Mouse (Mus musculus): Measurements from ENCODE around the gene Fam71e2. TPM values are rescaled to one million over a fixed set of nuclear protein-coding genes. Genes with fewer than 3 reads are reported as not detected.

Gene Fam71e2
- not detected for total RNA-seq (2023)

GRCm38 (mm10) chr7:4771202-4771601, at the start of gene Fam71e2:
Gene Fam71e2, minus strand, starts transcription at chr7:4771302.

GRCm38 (mm10) chr7:4812303-4813104, 41.4 kb upstream of the Fam71e2 start, which contains the start of gene Ube2s:
Gene Ube2s, minus strand, starts transcription at chr7:4812590.

GRCm38 (mm10) chr7:4792278-4793212, 21.4 kb upstream of the Fam71e2 start, which contains the start of gene Rpl28:
Gene Rpl28, plus strand, starts transcription at chr7:4792874.

DNA sequence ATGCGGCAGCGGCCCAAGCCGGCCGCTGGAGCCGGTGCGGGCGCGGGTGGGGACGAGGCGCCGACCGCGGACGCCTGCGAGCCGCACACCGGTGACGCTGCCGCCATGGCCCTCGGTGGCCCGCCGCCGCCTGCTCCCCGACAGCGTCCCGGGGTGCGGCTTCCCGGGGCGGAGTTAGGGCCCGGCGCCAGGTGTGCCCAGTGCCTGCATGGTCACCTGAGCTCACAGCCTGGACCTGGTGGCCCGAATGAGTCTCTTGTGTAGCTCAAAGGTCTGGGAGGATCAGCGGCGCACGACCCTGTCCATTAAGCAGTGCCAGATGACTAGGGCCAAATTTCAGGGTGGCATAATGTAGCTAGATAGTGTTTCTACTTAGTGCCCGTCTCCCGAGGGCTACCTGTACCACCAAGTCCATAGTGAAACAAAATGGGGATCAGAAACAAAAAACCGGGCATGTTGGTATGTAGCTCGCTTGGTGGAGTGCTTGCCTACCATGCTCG, 18.4 kb upstream of the Fam71e2 start, which contains the start of gene Tmem238:
Tmem238 (minus strand) TSS at position 221 of the 500 bp plus-strand sequence.

GRCm38 (mm10) chr7:4782759-4783158, 11.7 kb upstream of the Fam71e2 start, which contains the start of the genes Il11 and Tmem190:
Gene Il11, minus strand, starts transcription at chr7:4782859.
Gene Tmem190, plus strand, starts transcription at chr7:4782937.

DNA sequence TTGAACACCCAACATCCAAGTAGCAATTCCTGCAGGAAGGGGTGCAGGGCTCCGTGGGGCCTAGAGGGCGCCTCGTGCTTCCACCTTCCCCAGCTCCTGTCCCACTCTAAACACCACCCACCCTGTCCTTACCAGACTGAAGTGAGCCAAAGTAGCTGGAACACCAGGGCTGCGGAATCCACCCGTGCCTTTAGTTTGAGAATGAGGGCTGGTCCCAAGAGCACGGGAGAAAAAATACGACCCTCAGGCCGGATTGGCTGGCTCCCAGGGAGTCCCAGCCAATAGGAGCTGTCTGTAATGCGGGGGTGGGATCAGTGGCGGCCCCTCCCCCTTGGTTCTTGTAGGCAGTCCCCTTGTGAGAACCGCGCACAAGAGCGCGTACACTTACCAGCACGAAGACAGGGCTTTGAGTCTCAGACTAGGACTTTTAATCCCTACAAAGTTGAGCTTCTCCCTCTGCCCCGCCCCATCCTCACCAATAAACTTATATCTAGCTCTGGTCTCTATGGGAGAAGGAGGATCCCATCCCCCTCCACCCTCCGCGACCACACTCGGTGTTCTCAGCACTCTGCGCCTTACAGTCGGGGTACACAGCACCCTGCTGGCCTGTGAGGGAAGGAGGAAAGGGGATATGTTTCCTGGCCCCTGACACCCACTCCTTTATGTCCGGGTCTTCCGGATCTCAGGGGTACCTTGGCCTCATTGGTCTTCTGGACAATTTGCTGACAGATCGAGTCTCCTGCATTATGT, 18.1 kb downstream of the Fam71e2 start, which contains the start of gene Cox6b2:
Cox6b2 (minus strand) TSS at position 274 of the 750 bp plus-strand sequence.

DNA sequence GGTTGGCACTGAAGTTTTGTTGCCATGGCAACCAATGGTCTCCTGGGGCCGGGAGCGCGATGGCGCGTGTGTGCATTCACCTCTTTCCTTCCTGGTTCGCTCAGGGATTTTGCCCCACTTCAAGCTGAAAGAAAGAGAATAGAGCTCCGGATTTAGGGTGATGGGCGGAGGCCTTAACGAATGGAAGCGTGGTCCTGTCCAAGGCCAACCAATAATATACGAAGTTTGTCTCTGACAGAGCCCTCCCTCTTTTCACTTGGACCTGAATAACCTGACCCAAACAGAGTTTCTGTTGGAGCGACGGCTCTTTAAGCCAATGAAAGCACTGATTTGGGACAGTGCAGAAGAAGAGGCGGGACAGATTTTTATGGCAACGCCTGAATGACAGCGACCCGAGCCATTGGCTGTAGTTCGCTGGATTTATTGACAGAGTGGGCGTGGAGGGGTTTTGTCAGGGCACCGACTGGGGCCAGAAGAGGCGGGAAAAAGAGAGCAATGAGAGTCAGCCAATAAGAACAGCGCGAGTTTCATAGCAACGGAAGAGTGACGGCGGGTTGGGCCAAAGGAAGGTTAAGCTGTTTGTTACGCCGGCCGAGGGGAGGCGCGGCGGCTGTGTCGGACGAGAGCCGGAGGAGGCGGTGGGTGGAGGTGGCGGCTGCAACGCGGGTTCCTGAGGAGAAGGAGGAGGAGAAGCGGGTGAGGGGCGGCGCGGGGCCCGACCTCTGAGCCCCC, 31.4 kb downstream of the Fam71e2 start, which contains the start of gene Kmt5c:
Kmt5c (plus strand) TSS at position 572 of the 732 bp plus-strand sequence.

DNA sequence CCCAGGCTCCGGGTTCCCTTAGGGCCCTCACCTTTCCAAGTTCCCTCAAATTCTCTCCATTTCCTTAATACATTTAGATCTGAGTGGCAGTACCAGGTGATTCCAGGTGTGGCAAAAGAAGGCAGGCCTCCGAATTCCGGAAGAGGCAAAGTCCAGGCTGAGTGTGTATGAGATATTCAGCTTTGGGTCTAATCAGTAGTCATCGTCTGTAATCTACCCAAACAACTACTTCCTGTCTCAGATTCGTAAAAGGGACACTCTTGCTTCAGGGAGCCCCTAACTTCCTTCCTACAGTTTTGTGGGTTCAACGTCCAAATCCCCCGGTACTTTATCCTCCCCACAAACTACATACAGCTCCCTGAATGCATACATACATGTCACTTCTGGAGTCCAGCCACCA, 45.9 kb downstream of the Fam71e2 start, which contains the start of gene Tmem150b:
Tmem150b (minus strand) TSS at position 81 of the 400 bp plus-strand sequence.

Other genes with a start within 250 kb of the Fam71e2 start
- 1 to 10 TPM; 3.3 to 4.2 TPM for gene Tnni3, start 247.1 kb downstream of the Fam71e2 start, total RNA-seq (2023)
- 1 to 10 TPM; 3.7 to 4.3 TPM for gene Dnaaf3, start 238.8 kb downstream of the Fam71e2 start, total RNA-seq (2023)
- gene Syt5, start 223.8 kb downstream of the Fam71e2 start, total RNA-seq (2023): 1 to 10 TPM in 1 of 2 experiments, not detected in 1; 1.2 TPM
- gene Ptprh, start 167.3 kb downstream of the Fam71e2 start, total RNA-seq (2023): under 1 TPM; 0.49 to 0.66 TPM
- gene Tmem86b, start 139.9 kb downstream of the Fam71e2 start, total RNA-seq (2023): 10 to 100 TPM; 31.8 to 32.8 TPM
- gene Ppp6r1, start 112.3 kb downstream of the Fam71e2 start, total RNA-seq (2023): 100 to 1,000 TPM; 194 to 198 TPM
- 10 to 100 TPM; 32.1 to 35.1 TPM for gene Hspbp1, start 86.2 kb downstream of the Fam71e2 start, total RNA-seq (2023)
- gene Brsk1, start 80.7 kb downstream of the Fam71e2 start, total RNA-seq (2023): under 1 TPM in 1 of 2 experiments, not detected in 1; 0.79 TPM
- 10 to 100 TPM; 30.4 to 32.3 TPM for gene Tmem150b, start 46.1 kb downstream of the Fam71e2 start, total RNA-seq (2023)
- gene Kmt5c, start 31.2 kb downstream of the Fam71e2 start, total RNA-seq (2023): 100 to 1,000 TPM; 133 to 143 TPM
- gene Cox6b2, start 18.2 kb downstream of the Fam71e2 start, total RNA-seq (2023): 10 to 100 TPM; 14.3 to 17.8 TPM
- not detected for gene Il11, start 11.6 kb upstream of the Fam71e2 start, total RNA-seq (2023)
- gene Tmem190, start 11.6 kb upstream of the Fam71e2 start, total RNA-seq (2023): not detected
- 1 to 10 TPM; 1.3 to 1.9 TPM for gene Tmem238, start 18.4 kb upstream of the Fam71e2 start, total RNA-seq (2023)
- 1,000 to 10,000 TPM; 1,418 to 1,752 TPM for gene Rpl28, start 21.6 kb upstream of the Fam71e2 start, total RNA-seq (2023)
- gene Ube2s, start 41.3 kb upstream of the Fam71e2 start, total RNA-seq (2023): 100 to 1,000 TPM; 114 to 117 TPM
- gene Shisa7, start 73.4 kb upstream of the Fam71e2 start, total RNA-seq (2023): 1 to 10 TPM; 1.2 to 1.5 TPM
- 1 to 10 TPM; 6.4 to 7.2 TPM for gene Isoc2b, start 99.0 kb upstream of the Fam71e2 start, total RNA-seq (2023)
- 10 to 100 TPM; 11.6 to 14.8 TPM for gene Isoc2a, start 105.9 kb upstream of the Fam71e2 start, total RNA-seq (2023)
- gene Gm36210, start 135.2 kb upstream of the Fam71e2 start, total RNA-seq (2023): not detected
- 10 to 100 TPM; 17.1 to 18.6 TPM for gene Zfp628, start 143.9 kb upstream of the Fam71e2 start, total RNA-seq (2023)
- gene Nat14, start 150.7 kb upstream of the Fam71e2 start, total RNA-seq (2023): 1 to 10 TPM; 3.6 to 6.4 TPM
- gene Ssc5d, start 154.5 kb upstream of the Fam71e2 start, total RNA-seq (2023): under 1 TPM in 1 of 2 experiments, not detected in 1; 0.12 TPM
- not detected for gene Sbk2, start 193.1 kb upstream of the Fam71e2 start, total RNA-seq (2023)
- not detected for gene Sbk3, start 199.9 kb upstream of the Fam71e2 start, total RNA-seq (2023)
- gene Zfp579, start 224.9 kb upstream of the Fam71e2 start, total RNA-seq (2023): 1 to 10 TPM; 6.0 to 6.5 TPM
- 10 to 100 TPM; 16.2 to 20.5 TPM for gene Zfp524, start 243.1 kb upstream of the Fam71e2 start, total RNA-seq (2023)
- 10 to 100 TPM; 35.3 to 42.1 TPM for gene Fiz1, start 243.4 kb upstream of the Fam71e2 start, total RNA-seq (2023)
- not detected for gene Gm44973, start 244.2 kb upstream of the Fam71e2 start, total RNA-seq (2023)
- gene Zfp865, start 249.1 kb upstream of the Fam71e2 start, total RNA-seq (2023): 10 to 100 TPM; 29.5 to 31.5 TPM
- gene Ccdc106, start 249.3 kb upstream of the Fam71e2 start, total RNA-seq (2023): 1 to 10 TPM in 1 of 2 experiments, under 1 TPM in 1; 0.86 to 1.5 TPM

Measured in monocyte, adult 59 days (primary cell).